Mouse (Mus musculus) lung, postnatal 10 days (tissue): Measurements from ENCODE around the gene 6030408B16Rik.

ENCODE experiments used
- DNase-seq: peaks from one replicate; pipeline ENCODE4 v3.0.0; 2021

Gene 6030408B16Rik

GRCm38 (mm10) chr15:101293025-101293621 lies at the start of gene 6030408B16Rik:
Gene 6030408B16Rik, plus strand, starts transcription at chr15:101293212.
- peak; percentile 48 for DNase-seq

GRCm38 (mm10) chr15:101244012-101244411 lies 49.0 kb upstream of the 6030408B16Rik start:
- DNase-seq, result no peak

- peak; percentile 98 for DNase-seq
Measured at GRCm38 (mm10) chr15:101246231-101247154, 46.5 kb upstream of the 6030408B16Rik start.

GRCm38 (mm10) chr15:101247155-101247498 lies 45.9 kb upstream of the 6030408B16Rik start:
- no peak for DNase-seq

- DNase-seq, result peak; percentile 49
Measured at GRCm38 (mm10) chr15:101248029-101248710, 44.8 kb upstream of the 6030408B16Rik start.

GRCm38 (mm10) chr15:101250220-101250800 lies 42.7 kb upstream of the 6030408B16Rik start:
- no peak for DNase-seq

- DNase-seq, result no peak
Measured at GRCm38 (mm10) chr15:101251930-101252329, 41.1 kb upstream of the 6030408B16Rik start.

GRCm38 (mm10) chr15:101252614-101253013 lies 40.4 kb upstream of the 6030408B16Rik start:
- DNase-seq, result no peak

- DNase-seq, result no peak
Measured at GRCm38 (mm10) chr15:101253563-101253885, 39.5 kb upstream of the 6030408B16Rik start.

GRCm38 (mm10) chr15:101253886-101254795 lies 38.9 kb upstream of the 6030408B16Rik start, which contains the start of gene Nr4a1:
Gene Nr4a1, plus strand, starts transcription at chr15:101254269.
- DNase-seq, result peak; percentile 86

GRCm38 (mm10) chr15:101255842-101256462 lies 37.1 kb upstream of the 6030408B16Rik start:
- DNase-seq, result no peak

GRCm38 (mm10) chr15:101256463-101257206 lies 36.4 kb upstream of the 6030408B16Rik start:
- no peak for DNase-seq

- no peak for DNase-seq
Measured at GRCm38 (mm10) chr15:101258420-101258819, 34.6 kb upstream of the 6030408B16Rik start.

GRCm38 (mm10) chr15:101259922-101260321 lies 33.1 kb upstream of the 6030408B16Rik start:
- no peak for DNase-seq

GRCm38 (mm10) chr15:101260387-101260786 lies 32.6 kb upstream of the 6030408B16Rik start:
- peak; percentile 86 for DNase-seq

- peak; percentile 46 for DNase-seq
Measured at GRCm38 (mm10) chr15:101260874-101261622, 32.0 kb upstream of the 6030408B16Rik start.

GRCm38 (mm10) chr15:101262502-101262901 lies 30.5 kb upstream of the 6030408B16Rik start:
- peak; percentile 69 for DNase-seq

- peak; percentile 98 for DNase-seq
Measured at GRCm38 (mm10) chr15:101266132-101266963, 26.7 kb upstream of the 6030408B16Rik start.
